Mouse (Mus musculus) midbrain, embryonic 16.5 days (tissue): ENCODE measurements around the gene Pld5. TPM values are rescaled to one million over a fixed set of nuclear protein-coding genes. Genes with fewer than 3 reads are reported as not detected.

Experiments
- ATAC-seq: fragments of 200-750 bp; cut with Nextera tagmentation; 2 replicates; pipeline ENCODE4 v1.8.0; 2017; ENCODE audit warnings: moderate TSS enrichment
- H3K27ac ChIP-seq: fragments of 300-500 bp; sonication (generic); 2 replicates; pipeline ENCODE4 v1.5.1; 2014; ENCODE audit warnings: mild to moderate bottlenecking, low read length, mixed read lengths
- H3K27me3 ChIP-seq: fragments of 300-500 bp; sonication (generic); 2 replicates; pipeline ENCODE4 v1.6.1; 2014; ENCODE audit warnings: low read depth, low read length, mixed read lengths; ENCODE audit not compliant: control insufficient read depth, insufficient read depth
- H3K36me3 ChIP-seq: fragments of 300-500 bp; sonication (generic); 2 replicates; pipeline ENCODE4 v1.6.1; 2014; ENCODE audit warnings: mild to moderate bottlenecking, low read length, moderate library complexity, mixed read lengths; ENCODE audit not compliant: control insufficient read depth, insufficient read depth
- H3K4me1 ChIP-seq: fragments of 300-500 bp; sonication (generic); 2 replicates; pipeline ENCODE4 v1.6.1; 2014; ENCODE audit warnings: mild to moderate bottlenecking, low read length, mixed read lengths; ENCODE audit not compliant: control insufficient read depth, insufficient read depth
- H3K4me2 ChIP-seq: fragments of 300-500 bp; sonication (generic); 2 replicates; pipeline ENCODE4 v1.6.1; 2014; ENCODE audit warnings: mild to moderate bottlenecking, low read length, mixed read lengths
- H3K4me3 ChIP-seq: fragments of 300-500 bp; sonication (generic); 2 replicates; pipeline ENCODE4 v1.5.1; 2014; ENCODE audit warnings: low read depth, mild to moderate bottlenecking, low read length, moderate library complexity, mixed read lengths
- H3K9ac ChIP-seq: fragments of 300-500 bp; sonication (generic); 2 replicates; pipeline ENCODE4 v1.6.1; 2014; ENCODE audit warnings: low read depth, low read length, mixed read lengths
- H3K9me3 ChIP-seq: fragments of 300-500 bp; sonication (generic); replicated peaks from 2 replicates; pipeline ENCODE4 v1.6.1; 2014; ENCODE audit warnings: mild to moderate bottlenecking, low read length, mixed read lengths; ENCODE audit not compliant: control insufficient read depth, poor library complexity, severe bottlenecking
- WGBS: fragments of 180-500 bp; shearing (Covaris S2); extraction: QIAGEN DNeasy Blood & Tissue Kit; methylation state at CpG from one replicate; pipeline ENCODE4 v1.1.7; 2014; 5-methylcytosine and 5-hydroxymethylcytosine counted together
- polyA plus RNA-seq: library from polyadenylated mRNA; unstranded; fragments of >200 nt; fragmentation: Nextera tagmentation; extraction: Ambion mirVana; gene quantifications from 2 replicates; pipeline ENCODE4 v1.2.1, GENCODE M21; 2015

The Pld5 gene
- polyA plus RNA-seq, 1 experiment from 2014 or later = 5.0 TPM

GRCm38 (mm10) chr1:176197036-176197766 lies 77.9 kb downstream of the Pld5 start:
- no peak overlapping the region for H3K27ac ChIP-seq
- H3K4me2 ChIP-seq = no peak overlapping the region
- 85% methylated on average over 6 of the region's 6 CpGs for WGBS
- no peak overlapping the region for H3K4me3 ChIP-seq
- H3K27me3 ChIP-seq = no peaks in the 10 kb centered on the region
- no peaks in the 10 kb centered on the region for H3K4me1 ChIP-seq
- H3K9ac ChIP-seq = no peak overlapping the region
- ATAC-seq = no peak
- no peaks in the 10 kb centered on the region for H3K9me3 ChIP-seq
- H3K36me3 ChIP-seq = no peaks in the 10 kb centered on the region

DNA sequence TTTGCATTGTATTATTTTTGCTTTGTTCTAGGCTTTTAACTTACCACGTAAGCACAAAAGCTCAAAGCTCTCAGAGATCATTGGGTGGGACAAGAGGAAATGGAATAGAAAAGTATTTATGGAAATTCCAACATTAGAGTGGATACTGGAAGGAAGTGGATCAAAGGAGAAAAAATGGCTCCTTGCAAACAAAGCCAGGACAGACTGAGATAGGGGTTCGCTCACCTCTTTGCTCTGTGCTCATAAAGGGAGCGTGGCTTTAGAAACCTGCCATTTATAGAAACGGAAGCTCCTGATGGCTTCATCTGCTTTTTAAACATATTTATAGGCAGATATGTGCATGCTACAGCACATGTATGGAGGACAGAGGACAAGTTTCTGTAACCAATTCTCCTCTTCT lies 78.8 kb downstream of the Pld5 start:
- 86% methylated on average over 4 of the region's 4 CpGs for WGBS
- Histone ChIP-seq H3K4me2 (no peak overlapping the region), H3K9me3 (no peaks in the 10 kb centered on the region), H3K36me3 (no peaks in the 10 kb centered on the region), H3K9ac (no peak overlapping the region), H3K27ac (no peak overlapping the region), H3K4me3 (no peak overlapping the region), H3K4me1 (no peaks in the 10 kb centered on the region), H3K27me3 (no peaks in the 10 kb centered on the region)
- ATAC-seq = no peak

DNA sequence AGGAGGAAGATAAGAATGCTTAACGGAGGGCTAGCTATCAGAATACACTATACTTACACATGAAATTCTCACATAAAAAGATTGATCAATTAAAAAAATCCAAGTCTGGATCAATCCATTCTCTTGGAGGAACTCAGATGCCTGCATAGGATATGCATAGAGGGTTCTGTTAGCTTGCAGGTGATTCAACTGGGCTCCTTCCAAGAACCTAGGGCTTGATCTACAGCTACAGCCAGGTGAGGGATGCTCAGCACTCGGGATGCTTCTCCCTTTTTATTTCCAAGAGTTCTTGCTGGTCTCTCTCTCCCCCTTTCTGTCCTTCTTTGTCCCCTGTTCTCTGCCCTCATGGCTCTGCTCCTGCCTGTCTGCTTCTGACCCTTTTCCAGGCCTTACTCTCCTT lies 80.4 kb downstream of the Pld5 start:
- no peak overlapping the region for H3K9ac ChIP-seq
- no peak overlapping the region for H3K27ac ChIP-seq
- no peaks in the 10 kb centered on the region for H3K27me3 ChIP-seq
- no peaks in the 10 kb centered on the region for H3K4me1 ChIP-seq
- H3K4me2 ChIP-seq = no peak overlapping the region
- no peaks in the 10 kb centered on the region for H3K36me3 ChIP-seq
- ATAC-seq = no peak
- 79% methylated on average over 2 of the region's 2 CpGs for WGBS
- no peak overlapping the region for H3K4me3 ChIP-seq
- no peaks in the 10 kb centered on the region for H3K9me3 ChIP-seq

DNA sequence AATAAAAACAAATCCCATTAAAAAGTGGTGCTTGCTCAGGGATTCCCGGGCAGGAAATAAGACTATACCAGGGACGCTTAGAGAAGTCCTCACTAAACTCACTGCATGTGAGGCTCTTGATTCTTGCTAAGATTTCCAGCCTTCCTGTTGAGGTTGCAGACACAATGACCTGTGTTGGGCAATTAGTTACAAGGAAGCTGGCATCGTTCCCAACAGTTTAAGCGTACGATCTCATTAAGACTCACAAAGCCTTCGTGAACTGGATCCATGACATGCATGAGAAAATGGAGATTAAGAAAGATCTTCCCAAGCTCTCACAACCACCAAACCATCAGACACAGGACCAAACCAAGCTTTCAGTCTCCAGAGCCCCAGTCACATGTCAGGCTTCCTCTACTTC lies 91.1 kb downstream of the Pld5 start:
- H3K9me3 ChIP-seq = no peaks in the 10 kb centered on the region
- no peaks in the 10 kb centered on the region for H3K27me3 ChIP-seq
- H3K9ac ChIP-seq = no peak overlapping the region
- 53% methylated on average over 6 of the region's 6 CpGs for WGBS
- no peaks in the 10 kb centered on the region for H3K4me1 ChIP-seq
- no peak overlapping the region for H3K4me3 ChIP-seq
- no peak overlapping the region for H3K4me2 ChIP-seq
- no peaks in the 10 kb centered on the region for H3K36me3 ChIP-seq
- no peak for ATAC-seq
- H3K27ac ChIP-seq = no peak overlapping the region

- no peak overlapping the region for H3K4me2 ChIP-seq
- H3K27me3 ChIP-seq = no peaks in the 10 kb centered on the region
- no peak overlapping the region for H3K9ac ChIP-seq
- no peaks in the 10 kb centered on the region for H3K36me3 ChIP-seq
- no peak overlapping the region for H3K4me3 ChIP-seq
- H3K4me1 ChIP-seq = no peaks in the 10 kb centered on the region
- no peaks in the 10 kb centered on the region for H3K9me3 ChIP-seq
- H3K27ac ChIP-seq = no peak overlapping the region
- WGBS = 89% methylated on average over 1 of the region's 1 CpGs
- no peak for ATAC-seq
Observed at GRCm38 (mm10) chr1:176174971-176175370, 100.1 kb downstream of the Pld5 start.

- H3K9me3 ChIP-seq = no peaks in the 10 kb centered on the region
- no peaks in the 10 kb centered on the region for H3K27me3 ChIP-seq
- 56% methylated on average over 5 of the region's 5 CpGs for WGBS
- H3K4me3 ChIP-seq = no peak overlapping the region
- H3K4me2 ChIP-seq = no peak overlapping the region
- peaks cover 11% of the 10 kb centered on the region; the same call in 1 of the 2 replicates for H3K4me1 ChIP-seq
- no peak overlapping the region for H3K27ac ChIP-seq
- no peak overlapping the region for H3K9ac ChIP-seq
- no peaks in the 10 kb centered on the region for H3K36me3 ChIP-seq
- ATAC-seq = peak; percentile 48; the same call in 1 of the 2 replicates
Observed at GRCm38 (mm10) chr1:176167784-176168183, 107.3 kb downstream of the Pld5 start.

- 0 out of 2 replicates have a peak, but pooled peaks have one; percentile 48 for ATAC-seq
- 35% methylated on average over 2 of the region's 2 CpGs for WGBS
Observed at GRCm38 (mm10) chr1:176167114-176167513, 108.0 kb downstream of the Pld5 start.

GRCm38 (mm10) chr1:176145306-176145705 lies 129.8 kb downstream of the Pld5 start:
- Histone ChIP-seq H3K4me3 (no peak overlapping the region), H3K4me1 (no peaks in the 10 kb centered on the region), H3K36me3 (no peaks in the 10 kb centered on the region), H3K27me3 (no peaks in the 10 kb centered on the region), H3K27ac (no peak overlapping the region), H3K9ac (no peak overlapping the region), H3K9me3 (peaks cover 2% of the 10 kb centered on the region), H3K4me2 (no peak overlapping the region)
- WGBS = 90% methylated on average over 6 of the region's 6 CpGs
- no peak for ATAC-seq

More at GRCm38 (mm10) chr1:176167114-176167513, 108.0 kb downstream of the Pld5 start:
- Histone ChIP-seq H3K27me3 (no peaks in the 10 kb centered on the region), H3K36me3 (no peaks in the 10 kb centered on the region), H3K4me1 (peaks cover 11% of the 10 kb centered on the region; the same call in 1 of the 2 replicates), H3K27ac (no peak overlapping the region), H3K4me3 (no peak overlapping the region), H3K4me2 (no peak overlapping the region), H3K9me3 (no peaks in the 10 kb centered on the region), H3K9ac (no peak overlapping the region)

- Histone ChIP-seq H3K36me3 (no peaks in the 10 kb centered on the region), H3K27ac (no peak overlapping the region), H3K4me2 (no peak overlapping the region), H3K9me3 (no peaks in the 10 kb centered on the region), H3K4me1 (no peaks in the 10 kb centered on the region; the same call in 1 of the 2 replicates), H3K9ac (no peak overlapping the region), H3K4me3 (no peak overlapping the region), H3K27me3 (no peaks in the 10 kb centered on the region)
- no peak for ATAC-seq
- 92% methylated on average over 8 of the region's 8 CpGs for WGBS
Observed at GRCm38 (mm10) chr1:176134379-176134778, 140.7 kb downstream of the Pld5 start.
